Mouse (Mus musculus) c-Kit-positive CD71-negative TER-119-negative erythroid progenitor cells, embryonic 14.5 days (primary cell): ENCODE measurements around the gene Stx2.

Experiments
- DNase-seq: peaks from one replicate; pipeline ENCODE4 v3.0.0-alpha.2; 2013; ENCODE audit warnings: low read depth

The Stx2 gene

GRCm38 (mm10) chr5:128952291-128953195, 55.8 kb downstream of the Stx2 start:
- DNase-seq: no peak

DNA sequence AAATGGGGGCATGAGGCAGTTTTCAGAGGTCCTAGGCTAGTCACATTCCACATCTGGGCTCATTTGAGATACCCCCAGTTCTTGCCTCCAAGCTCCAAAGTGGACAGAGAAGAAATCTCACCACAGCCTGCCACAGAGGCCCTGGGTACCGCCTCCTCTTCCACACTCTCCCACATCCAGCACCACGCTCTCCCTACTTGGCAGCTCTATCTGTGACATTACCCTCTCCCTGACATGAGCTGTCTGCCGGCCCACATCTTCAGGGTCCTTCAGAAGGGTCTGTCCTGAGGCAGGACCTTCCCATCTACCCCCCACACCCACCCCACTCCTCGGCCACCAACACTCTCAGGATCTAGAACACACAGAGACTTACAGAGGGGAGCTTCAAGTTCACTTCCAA, 56.9 kb downstream of the Stx2 start:
- DNase-seq: no peak

DNA sequence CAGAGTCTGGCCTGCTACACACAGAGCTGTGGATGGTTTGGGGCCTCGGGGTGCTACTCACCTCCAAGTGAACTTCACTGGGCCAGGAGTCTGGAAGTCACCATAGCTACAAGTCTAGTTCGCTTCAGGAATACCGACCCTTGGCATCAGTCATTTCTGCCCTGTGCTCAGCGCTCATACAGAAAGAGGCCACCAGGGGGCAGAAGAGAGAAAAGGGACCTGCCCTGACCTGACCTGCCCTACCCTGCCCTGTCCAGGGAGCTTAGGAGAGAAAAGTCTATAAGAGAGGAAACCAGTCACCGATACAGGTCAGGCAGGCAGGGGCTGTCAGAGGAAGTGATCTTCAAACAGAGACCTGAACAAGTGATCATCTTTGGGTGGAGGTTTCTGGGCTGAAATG, 61.3 kb downstream of the Stx2 start:
- peak; percentile 10 for DNase-seq

- DNase-seq: no peak
Measured at GRCm38 (mm10) chr5:128940436-128940835, 67.9 kb downstream of the Stx2 start.

DNA sequence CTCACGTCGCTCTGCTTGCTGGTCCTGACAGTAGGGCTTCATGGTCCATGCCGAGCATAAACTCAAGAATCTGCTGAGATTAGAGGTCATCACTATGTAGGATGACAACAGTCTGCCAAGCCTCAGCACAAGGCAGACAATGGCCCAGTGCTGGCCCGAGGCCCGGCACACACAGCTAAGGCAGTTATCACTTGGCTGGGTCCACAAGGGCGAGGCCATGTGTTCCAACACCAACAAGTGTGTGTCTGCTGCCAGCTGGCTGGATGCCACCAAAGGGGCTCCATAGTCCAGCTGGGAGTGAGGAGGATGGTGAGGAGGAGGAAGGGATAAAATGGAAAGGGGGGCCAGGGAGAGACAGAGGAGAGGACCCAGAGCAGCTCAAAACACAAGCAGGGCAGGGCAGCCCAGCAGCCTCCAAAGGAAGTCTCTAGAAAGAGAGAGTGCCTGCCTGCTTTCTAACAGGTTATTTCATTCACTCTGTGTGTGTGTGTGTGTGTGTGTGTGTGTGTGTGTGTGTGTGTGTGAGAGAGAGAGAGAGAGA, 72.9 kb downstream of the Stx2 start:
- no peak for DNase-seq
